Mouse (Mus musculus) naive thymus-derived CD4-positive, alpha-beta T cell, adult 2 months (primary cell): ENCODE results near the gene Gm29609.
"Not testable (repeated sequence)": the region's sequence is repeated elsewhere in the genome, so short reads cannot be mapped to it uniquely, and the experiment has no call there.

Experiments
- DNase-seq: peaks from one replicate; pipeline ENCODE4 v3.0.0-alpha.2; 2011; ENCODE audit warnings: low read depth

The Gm29609 gene

GRCm38 (mm10) chr5:31179766-31180630 is at the start of gene Gm29609, which contains the start of gene Gtf3c2:
Gene Gm29609, minus strand, starts transcription at chr5:31179911.
Gene Gtf3c2, minus strand, starts transcription at chr5:31180144.
- DNase-seq = peak; percentile 99

GRCm38 (mm10) chr5:31226641-31227040 is 46.9 kb upstream of the Gm29609 start:
- DNase-seq = peak; percentile 80

- no peak for DNase-seq
Observed at GRCm38 (mm10) chr5:31222696-31223095, 43.0 kb upstream of the Gm29609 start.

GRCm38 (mm10) chr5:31221304-31221945 is 41.7 kb upstream of the Gm29609 start:
- DNase-seq = peak; percentile 46

- peak; percentile 97 for DNase-seq
Observed at GRCm38 (mm10) chr5:31220448-31221303, 41.0 kb upstream of the Gm29609 start, which contains the start of gene Ppm1g. Gene Ppm1g, minus strand, starts transcription at chr5:31220687.

DNA sequence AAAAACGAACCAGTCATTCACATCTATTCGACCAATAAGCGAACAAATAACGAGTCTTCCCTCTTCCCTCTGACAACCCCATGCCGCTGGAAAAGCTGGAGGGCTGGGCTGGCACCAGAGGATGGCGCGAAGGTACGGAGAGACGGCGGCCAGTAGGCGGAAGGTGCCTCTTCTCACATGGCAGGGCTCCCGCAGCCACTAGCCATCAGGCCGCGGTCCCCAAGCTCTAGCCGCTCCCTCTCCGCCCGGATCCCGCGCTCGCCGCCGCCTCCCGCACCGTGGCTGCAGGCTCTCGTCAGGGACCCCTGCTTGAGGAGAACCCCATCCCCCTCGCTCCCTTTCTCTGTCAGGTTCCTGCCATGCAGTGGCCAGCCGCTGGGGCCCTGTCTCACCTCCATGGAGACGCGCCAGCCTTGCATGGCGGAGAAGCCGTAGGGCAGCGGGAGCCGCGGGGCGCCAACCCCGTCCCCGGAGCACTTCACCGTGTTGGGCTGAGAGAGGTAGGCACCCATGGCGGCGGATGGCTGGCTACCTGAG is 40.3 kb upstream of the Gm29609 start:
- no peak for DNase-seq

GRCm38 (mm10) chr5:31219474-31219873 is 39.8 kb upstream of the Gm29609 start:
- no peak for DNase-seq

GRCm38 (mm10) chr5:31219070-31219469 is 39.4 kb upstream of the Gm29609 start:
- DNase-seq = peak; percentile 52

DNA sequence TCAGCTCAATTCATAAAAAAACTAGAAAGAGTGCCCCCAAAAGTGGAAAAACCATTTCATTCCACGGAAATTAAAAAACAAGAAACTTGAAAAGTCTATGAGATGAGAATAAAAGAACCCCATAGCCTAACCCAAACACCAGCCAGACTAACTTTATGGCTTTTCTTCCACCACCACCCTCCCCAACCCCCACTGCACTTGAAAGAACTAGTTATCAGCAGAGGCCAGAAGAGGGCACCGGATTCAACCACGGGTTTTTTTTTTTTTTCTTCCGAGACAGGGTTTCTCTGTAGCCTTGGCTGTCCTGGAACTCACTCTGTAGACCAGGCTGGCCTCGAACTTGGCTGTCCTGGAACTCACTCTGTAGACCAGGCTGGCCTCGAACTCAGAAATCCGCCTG is 38.6 kb upstream of the Gm29609 start:
- peak; percentile 67 for DNase-seq

- DNase-seq = not testable (repeated sequence)
Observed at GRCm38 (mm10) chr5:31216554-31216953, 36.8 kb upstream of the Gm29609 start.

DNA sequence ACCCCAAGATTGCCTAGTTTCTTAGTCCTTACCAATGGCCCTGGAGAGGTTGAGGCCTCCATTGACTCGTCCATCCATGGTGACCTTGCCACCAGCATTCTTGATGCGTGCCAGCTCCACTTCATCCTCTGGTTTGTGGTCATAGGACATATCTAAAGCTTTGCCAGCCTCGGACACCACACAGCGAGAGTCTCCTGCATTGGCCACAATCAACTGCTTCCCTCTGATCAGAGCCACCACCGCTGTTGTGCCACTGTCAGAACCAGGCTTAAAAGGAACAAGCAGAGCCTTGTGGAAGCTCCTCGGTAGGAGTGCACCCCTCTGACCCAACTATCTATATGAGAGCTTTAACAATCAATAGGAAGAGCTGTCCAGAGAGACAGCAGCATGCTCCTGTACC is 24.7 kb upstream of the Gm29609 start:
- DNase-seq = no peak

- no peak for DNase-seq
Observed at GRCm38 (mm10) chr5:31203866-31204265, 24.2 kb upstream of the Gm29609 start.

DNA sequence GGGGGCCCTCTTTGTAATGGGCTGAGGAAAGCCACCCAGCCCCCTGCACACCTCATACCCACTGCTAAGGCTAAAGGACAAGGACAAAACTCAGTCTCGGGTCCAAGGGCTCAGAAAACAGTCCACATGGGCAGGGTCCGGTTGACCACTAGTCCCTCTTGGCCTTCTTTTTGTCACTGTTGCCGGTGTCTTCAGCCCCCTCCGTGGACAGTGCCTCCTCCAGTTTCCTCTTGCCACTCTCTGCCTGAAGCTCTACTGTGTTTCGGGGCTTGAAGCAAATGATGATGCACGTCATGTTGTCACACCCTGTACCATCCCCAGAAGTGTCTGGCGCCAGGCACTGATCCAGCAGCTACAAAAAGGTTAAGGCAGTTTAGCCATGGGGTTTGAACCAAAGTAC is 23.2 kb upstream of the Gm29609 start:
- no peak for DNase-seq

- peak; percentile 97 for DNase-seq
Observed at GRCm38 (mm10) chr5:31201742-31202590, 22.3 kb upstream of the Gm29609 start, which contains the start of gene Zfp513. Gene Zfp513, minus strand, starts transcription at chr5:31202303.

DNA sequence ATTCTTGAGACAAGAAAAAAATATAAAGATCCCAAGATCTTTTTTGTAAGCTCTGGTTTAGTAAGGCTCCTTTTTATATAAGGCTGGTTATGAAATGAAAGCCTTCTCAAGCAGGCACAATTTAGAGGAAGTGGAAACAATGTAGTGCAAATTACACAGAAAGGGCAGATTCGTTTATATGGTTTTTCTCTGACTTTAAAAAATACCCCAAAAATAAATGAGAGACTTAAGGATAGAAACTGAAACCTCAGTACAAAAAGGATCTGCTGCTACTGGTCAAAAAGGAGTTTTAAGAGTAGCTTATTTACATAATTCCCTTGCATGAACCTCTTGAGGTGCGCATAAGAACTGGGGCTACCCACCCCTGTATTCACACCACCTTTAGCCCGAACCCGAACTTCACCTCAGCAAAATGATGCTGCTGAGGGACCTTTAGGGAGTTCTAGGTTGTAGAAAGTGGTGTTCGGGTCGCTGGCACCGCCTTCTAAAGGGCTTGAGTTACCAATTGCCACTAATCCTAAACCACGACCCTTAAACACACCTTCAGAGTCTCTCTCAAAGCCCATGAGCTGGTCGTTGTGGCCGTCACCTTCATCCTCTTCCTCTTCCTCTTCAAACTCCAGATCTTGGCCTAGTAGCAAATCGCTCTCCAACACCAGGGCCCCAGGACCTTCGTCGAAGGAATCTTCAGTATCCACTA is 21.5 kb upstream of the Gm29609 start:
- DNase-seq = no peak

- DNase-seq = no peak
Observed at GRCm38 (mm10) chr5:31200327-31200768, 20.6 kb upstream of the Gm29609 start.

DNA sequence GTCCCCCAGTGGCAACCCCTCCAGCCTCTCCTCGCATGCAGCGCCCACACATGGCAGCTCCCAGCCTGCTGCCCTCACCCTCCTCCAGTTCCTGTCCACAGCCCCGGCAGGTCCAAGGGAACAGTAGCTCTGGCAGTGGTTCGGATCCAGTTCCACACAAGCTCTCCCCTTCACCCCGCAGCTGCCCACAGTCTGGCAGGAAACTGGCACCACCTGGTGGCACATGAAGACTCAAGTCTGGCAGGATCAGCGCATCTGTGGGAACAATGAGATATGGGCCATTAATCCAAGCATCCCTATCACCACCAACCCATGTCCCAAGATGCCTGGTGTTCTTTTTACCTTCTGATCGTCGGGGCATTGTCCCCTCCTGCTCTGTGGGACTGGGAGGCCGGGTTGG is 20.2 kb upstream of the Gm29609 start:
- no peak for DNase-seq

GRCm38 (mm10) chr5:31199321-31199892 is 19.7 kb upstream of the Gm29609 start:
- no peak for DNase-seq

DNA sequence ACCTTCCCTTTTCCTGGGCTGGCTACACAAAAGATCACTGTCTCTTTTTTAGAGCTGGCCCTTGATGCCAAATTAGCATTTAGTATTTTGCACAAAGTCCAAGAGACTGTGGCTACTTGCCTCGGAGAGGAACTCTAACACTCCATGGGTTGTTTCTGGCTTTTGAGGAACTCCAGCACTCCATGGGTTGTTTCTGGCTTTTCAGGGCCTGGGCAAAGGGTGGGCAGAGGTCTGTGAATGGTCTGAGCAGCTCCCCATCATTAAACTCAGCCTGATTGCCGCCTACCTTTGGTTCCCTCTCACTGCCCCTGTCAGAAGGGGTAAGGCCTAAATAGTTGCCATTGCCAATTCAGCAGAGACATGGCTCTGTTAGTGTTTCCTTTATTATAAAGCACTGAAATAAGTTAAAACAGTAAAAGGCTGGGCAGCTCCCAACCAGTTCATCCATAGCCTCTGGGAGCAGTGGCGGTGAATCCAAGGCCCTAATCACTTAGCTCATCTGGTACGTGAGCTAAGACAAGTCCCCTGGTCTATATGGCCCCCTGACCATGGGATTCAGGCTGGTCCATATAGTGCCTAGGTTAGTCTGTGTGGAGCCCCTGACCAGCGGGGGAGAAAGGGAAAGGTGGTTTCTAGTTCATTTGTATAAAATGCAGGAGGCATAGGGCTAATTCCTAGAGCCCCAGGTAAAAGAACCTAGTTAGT is 19.1 kb upstream of the Gm29609 start:
- no peak for DNase-seq
